Mouse (Mus musculus): Measurements from ENCODE around the gene Tchh. TPM values are rescaled to one million over a fixed set of nuclear protein-coding genes. Genes with fewer than 3 reads are reported as not detected.

The Tchh gene
- polyA plus RNA-seq, 1 experiment from 2014 or later = 1.1 TPM

Small RNA genes lying within 50 kb of the gene (microRNA-seq; reads per million reads assigned to microRNA genes)
- not detected for gene Gm22752

Other genes with a start within 250 kb of the Tchh start
- not detected in 2 replicates for gene Flg2, start 245.1 kb upstream of the Tchh start, polyA plus RNA-seq (2014; fragmentation: Nextera tagmentation; extraction: Ambion mirVana)
- gene Flg, start 168.8 kb upstream of the Tchh start, polyA plus RNA-seq (2014; fragmentation: Nextera tagmentation; extraction: Ambion mirVana) = not detected in 2 replicates
- gene Hrnr, start 122.6 kb upstream of the Tchh start, polyA plus RNA-seq (2014; fragmentation: Nextera tagmentation; extraction: Ambion mirVana) = not detected in 2 replicates
- not detected in 2 replicates for gene Rptn, start 48.6 kb upstream of the Tchh start, polyA plus RNA-seq (2014; fragmentation: Nextera tagmentation; extraction: Ambion mirVana)
- gene Tchhl1, start 26.4 kb downstream of the Tchh start, polyA plus RNA-seq (2014; fragmentation: Nextera tagmentation; extraction: Ambion mirVana) = not detected in 2 replicates
- 282 and 313 TPM in 2 replicates for gene S100a11, start 78.2 kb downstream of the Tchh start, polyA plus RNA-seq (2014; fragmentation: Nextera tagmentation; extraction: Ambion mirVana)
- 202 and 203 TPM in 2 replicates for gene S100a10, start 112.8 kb downstream of the Tchh start, polyA plus RNA-seq (2014; fragmentation: Nextera tagmentation; extraction: Ambion mirVana)
- not detected in 2 replicates for gene Tdpoz2, start 210.4 kb downstream of the Tchh start, polyA plus RNA-seq (2014; fragmentation: Nextera tagmentation; extraction: Ambion mirVana)
- not detected in 2 replicates for gene Tdpoz1, start 234.0 kb downstream of the Tchh start, polyA plus RNA-seq (2014; fragmentation: Nextera tagmentation; extraction: Ambion mirVana)

Measured in neural tube, embryonic 11.5 days (tissue).